ENCODE assay signal across 18 mouse cellular contexts in genomic region chr15:83457541-83457940, GRCm38 (mm10). TPM values are rescaled to one million over a fixed set of nuclear protein-coding genes. Genes with fewer than 3 reads are reported as not detected.
DNase-seq lines count a peak whose midpoint lies in the region; ATAC-seq and TF ChIP-seq lines count a peak whose summit lies in the region.
"Had no signal": no experiment of that assay in that cellular context is flagged by ENCODE, and none has a peak within 500 bp of the region (broad histone marks: within the 10 kb centered on the region; RNA-seq: fewer than 3 reads in every experiment).

No protein-coding gene starts in this region.

- no peak for TF ChIP-seq CTCF in olfactory bulb, adult 2 months (IDR thresholded peaks at IDR 0.05; ENCODE audit: insufficient read depth, low read depth, low read length)

- no peak overlapping the region for H3K9ac ChIP-seq in intestine, embryonic 16.5 days (ENCODE audit: low read depth, low read length)
- no peak overlapping the region for H3K9ac ChIP-seq in intestine, embryonic 15.5 days
- H3K9ac ChIP-seq in hindbrain, embryonic 13.5 days: no peak overlapping the region
- H3K9ac ChIP-seq: embryonic facial prominence, embryonic 13.5 days; forebrain, embryonic 12.5 days; heart, embryonic 13.5 days; hindbrain, embryonic 15.5 days had no signal

- H3K4me2 ChIP-seq in intestine, embryonic 16.5 days (ENCODE audit: low read depth, low read length): no peak overlapping the region
- no peak overlapping the region for H3K4me2 ChIP-seq in intestine, embryonic 15.5 days (replicated peaks)
- no peak overlapping the region for H3K4me2 ChIP-seq in hindbrain, embryonic 13.5 days
- H3K4me2 ChIP-seq: embryonic facial prominence, embryonic 13.5 days; forebrain, embryonic 12.5 days; heart, embryonic 13.5 days; hindbrain, embryonic 15.5 days had no signal

- H3K4me1 ChIP-seq in intestine, embryonic 16.5 days (ENCODE audit: control insufficient read depth, insufficient read depth, low read length): peaks cover 25% of the 10 kb centered on the region
- H3K4me1 ChIP-seq in intestine, embryonic 15.5 days (replicated peaks): peaks cover 17% of the 10 kb centered on the region
- peaks cover 13% of the 10 kb centered on the region for H3K4me1 ChIP-seq in olfactory bulb, adult 2 months (ENCODE audit: control insufficient read depth, insufficient read depth, low read length)
- H3K4me1 ChIP-seq in hindbrain, embryonic 13.5 days (replicated peaks): no peaks in the 10 kb centered on the region
- H3K4me1 ChIP-seq: forebrain, embryonic 12.5 days; hindbrain, embryonic 15.5 days had no signal

- no peak overlapping the region for H3K27ac ChIP-seq in intestine, embryonic 16.5 days (ENCODE audit: low read length)
- no peak overlapping the region for H3K27ac ChIP-seq in intestine, embryonic 15.5 days
- 0 out of 2 replicates have a peak overlapping the region, but pooled peaks have one; percentile 23 for H3K27ac ChIP-seq in olfactory bulb, adult 2 months (ENCODE audit: insufficient read depth, low read depth, low read length)
- H3K27ac ChIP-seq in hindbrain, embryonic 13.5 days: no peak overlapping the region
- H3K27ac ChIP-seq: embryonic facial prominence, embryonic 13.5 days; forebrain, embryonic 12.5 days; heart, embryonic 13.5 days; hindbrain, embryonic 10.5 days; hindbrain, embryonic 15.5 days had no signal

- no peak overlapping the region for H3K4me3 ChIP-seq in intestine, embryonic 16.5 days (ENCODE audit: low read length)
- H3K4me3 ChIP-seq in intestine, embryonic 15.5 days (replicated peaks): no peak overlapping the region
- H3K4me3 ChIP-seq in olfactory bulb, adult 2 months (ENCODE audit: insufficient read depth, low read depth, low read length): no peak overlapping the region
- no peak overlapping the region for H3K4me3 ChIP-seq in hindbrain, embryonic 13.5 days
- H3K4me3 ChIP-seq: embryonic facial prominence, embryonic 13.5 days; forebrain, embryonic 12.5 days; heart, embryonic 13.5 days; hindbrain, embryonic 10.5 days; hindbrain, embryonic 15.5 days had no signal

- 0 out of 2 replicates have a peak, but pooled peaks have one; percentile 7 for ATAC-seq in intestine, embryonic 16.5 days
- no peak for ATAC-seq in intestine, embryonic 15.5 days
- no peak for ATAC-seq in hindbrain, embryonic 13.5 days (ENCODE audit: low FRiP score)
- ATAC-seq: forebrain, embryonic 16.5 days had no signal

- DNase-seq in kidney, adult 9 months: peak; percentile 72
- no peak for DNase-seq in kidney, postnatal 14 days
- DNase-seq: adrenal gland, adult 2 months; adrenal gland, postnatal 25 days; cerebellum, adult 18-20 months; cerebellum, adult 9-11 months; cerebellum, postnatal 36 days; gastrocnemius, postnatal 10 days had no signal

- TF ChIP-seq POLR2A in olfactory bulb, adult 2 months (IDR thresholded peaks at IDR 0.05; ENCODE audit: insufficient read depth, low read depth, low read length): no peak

- no peaks in the 10 kb centered on the region for H3K9me3 ChIP-seq in intestine, embryonic 16.5 days (ENCODE audit: control insufficient read depth, low read length)
- no peaks in the 10 kb centered on the region for H3K9me3 ChIP-seq in intestine, embryonic 15.5 days
- H3K9me3 ChIP-seq in hindbrain, embryonic 13.5 days: no peaks in the 10 kb centered on the region
- H3K9me3 ChIP-seq: embryonic facial prominence, embryonic 13.5 days; forebrain, embryonic 12.5 days; heart, embryonic 13.5 days; hindbrain, embryonic 10.5 days; hindbrain, embryonic 15.5 days had no signal

- H3K27me3 ChIP-seq in intestine, embryonic 16.5 days (replicated peaks; ENCODE audit: control insufficient read depth, insufficient read depth, low read length): no peaks in the 10 kb centered on the region
- no peaks in the 10 kb centered on the region for H3K27me3 ChIP-seq in intestine, embryonic 15.5 days (replicated peaks)
- no peaks in the 10 kb centered on the region for H3K27me3 ChIP-seq in hindbrain, embryonic 13.5 days
- H3K27me3 ChIP-seq: embryonic facial prominence, embryonic 13.5 days; forebrain, embryonic 12.5 days; heart, embryonic 13.5 days; hindbrain, embryonic 15.5 days had no signal

- no peaks in the 10 kb centered on the region for H3K36me3 ChIP-seq in intestine, embryonic 16.5 days (ENCODE audit: control insufficient read depth, insufficient read depth, low read length)
- no peaks in the 10 kb centered on the region for H3K36me3 ChIP-seq in intestine, embryonic 15.5 days
- no peaks in the 10 kb centered on the region for H3K36me3 ChIP-seq in hindbrain, embryonic 13.5 days
- H3K36me3 ChIP-seq: embryonic facial prominence, embryonic 13.5 days; forebrain, embryonic 12.5 days; hindbrain, embryonic 10.5 days; hindbrain, embryonic 15.5 days had no signal

- WGBS in intestine, embryonic 16.5 days: 79% methylated on average over 1 of the region's 1 CpGs
- WGBS in intestine, embryonic 15.5 days: 95% methylated on average over 1 of the region's 1 CpGs
- whole genome bisulfite sequencing in olfactory bulb, adult 2 months: 95% methylated on average over 1 of the region's 1 CpGs
- WGBS in hindbrain, embryonic 13.5 days: 96% methylated on average over 1 of the region's 1 CpGs

RNA-seq across cellular contexts. Expression of gene Pacsin2, which starts 6.9 kb away (rescaled TPM):
- 76.4 and 81.6 TPM in 2 replicates for polyA plus RNA-seq in intestine, embryonic 16.5 days (2015; fragmentation: Nextera tagmentation; extraction: Ambion mirVana)
- polyA plus RNA-seq in intestine, embryonic 15.5 days (2015; fragmentation: Nextera tagmentation; extraction: Ambion mirVana): 70.8 and 78.1 TPM in 2 replicates
- polyA plus RNA-seq in olfactory bulb, adult 2 months (2012; ENCODE audit: insufficient read depth, insufficient read length, low replicate concordance, missing spikeins): 149 TPM in 1 of 2 replicates, not detected in the other
- polyA plus RNA-seq in hindbrain, embryonic 13.5 days (2015; fragmentation: Nextera tagmentation; extraction: Ambion mirVana): 27.8 and 29.5 TPM in 2 replicates

RNA-seq across cellular contexts. Expression of gene Ttll1, which starts 53.2 kb away (rescaled TPM):
- polyA plus RNA-seq in intestine, embryonic 16.5 days (2015; fragmentation: Nextera tagmentation; extraction: Ambion mirVana): 14.1 and 17.1 TPM in 2 replicates
- 17.1 and 18.4 TPM in 2 replicates for polyA plus RNA-seq in intestine, embryonic 15.5 days (2015; fragmentation: Nextera tagmentation; extraction: Ambion mirVana)
- not detected in 2 replicates for polyA plus RNA-seq in olfactory bulb, adult 2 months (2012; ENCODE audit: insufficient read depth, insufficient read length, low replicate concordance, missing spikeins)
- 112 and 113 TPM in 2 replicates for polyA plus RNA-seq in hindbrain, embryonic 13.5 days (2015; fragmentation: Nextera tagmentation; extraction: Ambion mirVana)

Comparison
In these comparisons a context has a peak if more than half of its experiments do, and no peak if none do; other contexts are left out.
1. RNA of gene Ttll1, which starts 53.2 kb away (polyA plus RNA-seq): 112 to 113 TPM in hindbrain, embryonic 13.5 days, 17.1 to 18.4 TPM in intestine, embryonic 15.5 days and 14.1 to 17.1 TPM in intestine, embryonic 16.5 days; not detected in olfactory bulb, adult 2 months; every median in the first group is over 10 times any median in the second.